Comparison of ENCODE assay signal across 8 mouse cellular contexts in the genomic region with DNA sequence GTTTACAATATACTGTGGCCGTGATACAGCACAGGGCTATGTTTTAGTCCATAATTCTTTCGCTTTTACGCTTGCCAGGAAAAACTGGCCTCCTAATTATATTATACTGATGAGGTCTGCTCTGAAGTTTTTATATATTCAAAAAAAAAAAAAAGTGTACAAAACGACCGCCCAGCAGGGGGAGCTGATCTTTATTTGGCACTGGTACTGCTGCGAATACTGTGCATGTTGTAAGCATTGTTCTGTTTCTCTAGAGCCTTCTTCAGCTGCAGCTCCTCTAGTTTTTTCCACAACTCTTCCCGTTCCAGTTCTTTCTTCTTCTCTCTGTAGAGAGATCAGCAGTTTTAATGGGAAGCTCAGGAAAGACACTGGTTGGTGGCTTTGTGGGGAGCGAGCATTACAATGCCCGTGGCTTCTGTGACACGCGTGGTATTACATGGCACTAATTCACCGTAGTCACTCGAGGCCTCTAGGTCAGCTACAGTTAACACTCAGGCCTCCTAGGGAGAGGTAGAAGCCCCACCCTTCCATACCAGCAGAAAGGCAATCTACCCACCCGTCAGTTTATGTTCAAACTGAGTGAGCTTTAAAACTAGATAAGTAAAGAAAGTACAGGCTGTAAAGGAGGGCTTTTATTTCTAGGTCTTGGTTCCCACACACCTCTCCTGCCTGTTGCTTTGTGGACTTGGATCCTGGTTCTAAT. TPM values are rescaled to one million over a fixed set of nuclear protein-coding genes. Genes with fewer than 3 reads are reported as not detected.
DNase-seq lines count a peak whose midpoint lies in the region; ATAC-seq lines count a peak whose summit lies in the region.

No protein-coding gene starts in this region.

- H3K9ac ChIP-seq in midbrain, embryonic 14.5 days (replicated peaks; ENCODE audit: low read length) = no peak overlapping the region
- no peak overlapping the region for H3K9ac ChIP-seq in midbrain, embryonic 13.5 days (replicated peaks)

- H3K27me3 ChIP-seq in midbrain, embryonic 14.5 days (ENCODE audit: control insufficient read depth, insufficient read depth, low read length) = no peaks in the 10 kb centered on the region
- no peaks in the 10 kb centered on the region for H3K27me3 ChIP-seq in midbrain, embryonic 13.5 days

- no peak overlapping the region for H3K27ac ChIP-seq in midbrain, embryonic 14.5 days (replicated peaks; ENCODE audit: low read depth, low read length)
- H3K27ac ChIP-seq in midbrain, embryonic 13.5 days = no peak overlapping the region

- DNase-seq in adrenal gland, adult 2 months = peak; percentile 47
- DNase-seq in adrenal gland, postnatal 4 days (ENCODE audit: low spot score in 2 of 2) = no peak
- DNase-seq in midbrain, embryonic 14.5 days = peak; percentile 84
- DNase-seq in cerebellum, postnatal 10 days = peak; percentile 80 to 86
- peak; percentile 49 to 72 for DNase-seq in gastrocnemius, postnatal 4 days (ENCODE audit: low spot score in 2 of 2)
- peak; percentile 59 for DNase-seq in left cerebral cortex, postnatal 4 days
- peak; percentile 65 for DNase-seq in retina, postnatal 1 day

- no peak for ATAC-seq in midbrain, embryonic 14.5 days (ENCODE audit: low FRiP score, low TSS enrichment)
- ATAC-seq in midbrain, embryonic 13.5 days = no peak

- H3K4me3 ChIP-seq in midbrain, embryonic 14.5 days (replicated peaks; ENCODE audit: low read depth, low read length) = no peak overlapping the region
- H3K4me3 ChIP-seq in midbrain, embryonic 13.5 days (replicated peaks) = no peak overlapping the region

- H3K4me1 ChIP-seq in midbrain, embryonic 14.5 days (ENCODE audit: control insufficient read depth, insufficient read depth, low read length) = no peaks in the 10 kb centered on the region
- H3K4me1 ChIP-seq in midbrain, embryonic 13.5 days (replicated peaks) = no peaks in the 10 kb centered on the region

- no peak overlapping the region for H3K4me2 ChIP-seq in midbrain, embryonic 14.5 days (ENCODE audit: low read length)
- H3K4me2 ChIP-seq in midbrain, embryonic 13.5 days (replicated peaks) = no peak overlapping the region

- WGBS in midbrain, embryonic 14.5 days = 74% methylated on average over 14 of the region's 14 CpGs
- WGBS in midbrain, embryonic 13.5 days = 71% methylated on average over 14 of the region's 14 CpGs

- intact Hi-C loops in left cerebral cortex, postnatal 4 days (cut with DNase I) = no loop called here

- no peaks in the 10 kb centered on the region for H3K9me3 ChIP-seq in midbrain, embryonic 14.5 days (ENCODE audit: control insufficient read depth, low read length)
- H3K9me3 ChIP-seq in midbrain, embryonic 13.5 days = no peaks in the 10 kb centered on the region

- peaks cover 88% of the 10 kb centered on the region for H3K36me3 ChIP-seq in midbrain, embryonic 14.5 days (ENCODE audit: control insufficient read depth, insufficient read depth, low read length)
- peaks cover 78% of the 10 kb centered on the region for H3K36me3 ChIP-seq in midbrain, embryonic 13.5 days

RNA-seq across cellular contexts. Expression of gene Tmem206, which starts 27.2 kb away (rescaled TPM):
- total RNA-seq in adrenal gland, adult 2 months (2021) = 1 to 10 TPM; 4.2 to 7.4 TPM
- 4.0 and 4.1 TPM in 2 replicates for polyA plus RNA-seq in adrenal gland, adult 2 months (2012; rRNA removed)
- 10 to 100 TPM in 1 of 2 experiments, 1 to 10 TPM in 1; 8.0 to 10.4 TPM for total RNA-seq in adrenal gland, postnatal 4 days (2021)
- polyA plus RNA-seq in midbrain, embryonic 14.5 days (2014; fragmentation: Nextera tagmentation; extraction: Ambion mirVana) = 41.1 and 47.1 TPM in 2 replicates
- 46.9 and 48.7 TPM in 2 replicates for polyA plus RNA-seq in midbrain, embryonic 13.5 days (2015; fragmentation: Nextera tagmentation; extraction: Ambion mirVana)
- total RNA-seq in gastrocnemius, postnatal 4 days (2021) = 1 to 10 TPM; 4.6 to 6.3 TPM
- 10 to 100 TPM; 18.1 to 19.5 TPM for total RNA-seq in left cerebral cortex, postnatal 4 days (2021)

RNA-seq across cellular contexts. Expression of gene Nenf, which starts 34.9 kb away (rescaled TPM):
- 10 to 100 TPM; 78.7 to 94.3 TPM for total RNA-seq in adrenal gland, adult 2 months (2021)
- polyA plus RNA-seq in adrenal gland, adult 2 months (2012; rRNA removed) = 249 and 261 TPM in 2 replicates
- 100 to 1,000 TPM; 127 to 129 TPM for total RNA-seq in adrenal gland, postnatal 4 days (2021)
- polyA plus RNA-seq in midbrain, embryonic 14.5 days (2014; fragmentation: Nextera tagmentation; extraction: Ambion mirVana) = 125 and 160 TPM in 2 replicates
- 81.7 and 87.5 TPM in 2 replicates for polyA plus RNA-seq in midbrain, embryonic 13.5 days (2015; fragmentation: Nextera tagmentation; extraction: Ambion mirVana)
- 10 to 100 TPM; 94.5 to 94.7 TPM for total RNA-seq in gastrocnemius, postnatal 4 days (2021)
- 10 to 100 TPM; 83.5 to 89.9 TPM for total RNA-seq in left cerebral cortex, postnatal 4 days (2021)

RNA-seq across cellular contexts. Expression of gene Ppp2r5a, which starts 50.1 kb away (rescaled TPM):
- 100 to 1,000 TPM; 212 to 218 TPM for total RNA-seq in adrenal gland, adult 2 months (2021)
- 93.3 and 162 TPM in 2 replicates for polyA plus RNA-seq in adrenal gland, adult 2 months (2012; rRNA removed)
- total RNA-seq in adrenal gland, postnatal 4 days (2021) = 100 to 1,000 TPM; 105 to 107 TPM
- 8.5 TPM in 2 replicates for polyA plus RNA-seq in midbrain, embryonic 14.5 days (2014; fragmentation: Nextera tagmentation; extraction: Ambion mirVana)
- 6.3 and 7.3 TPM in 2 replicates for polyA plus RNA-seq in midbrain, embryonic 13.5 days (2015; fragmentation: Nextera tagmentation; extraction: Ambion mirVana)
- 10 to 100 TPM; 57.9 to 66.5 TPM for total RNA-seq in gastrocnemius, postnatal 4 days (2021)
- total RNA-seq in left cerebral cortex, postnatal 4 days (2021) = 10 to 100 TPM; 33.5 to 35.5 TPM

Comparison
In these comparisons a context has a peak if more than half of its experiments do, and no peak if none do; other contexts are left out.
1. DNase-seq: peak in adrenal gland, adult 2 months (single experiment), midbrain, embryonic 14.5 days (single experiment), cerebellum, postnatal 10 days (2 of 2), gastrocnemius, postnatal 4 days (2 of 2), left cerebral cortex, postnatal 4 days (single experiment) and retina, postnatal 1 day (single experiment); none in adrenal gland, postnatal 4 days (0 of 2).